Mouse (Mus musculus) CH12.LX (cell line): ENCODE data around the gene Wdr26. TPM values are rescaled to one million over a fixed set of nuclear protein-coding genes. Genes with fewer than 3 reads are reported as not detected.

Source experiments
- DNase-seq: peaks from one replicate; pipeline ENCODE4 v3.0.0-alpha.2; 2013; ENCODE audit errors: extremely low read depth
- H3K27ac ChIP-seq: 2 replicates; pipeline ENCODE4 v1.5.1; 2012; ENCODE audit warnings: low read depth, mild to moderate bottlenecking, control low read depth, moderate library complexity; ENCODE audit not compliant: insufficient read depth
- H3K27me3 ChIP-seq: replicated peaks from 2 replicates; pipeline ENCODE3; 2012; ENCODE audit warnings: inconsistent platforms
- H3K36me3 ChIP-seq, 2 experiments: replicated peaks in 1 of 2; 2 replicates each; pipeline versions ENCODE3 to v1.6.1; 2012; ENCODE audit warnings: inconsistent platforms in 1 of 2, low read length in 1 of 2, mild to moderate bottlenecking in 1 of 2, mixed read lengths in 1 of 2, moderate library complexity in 1 of 2; ENCODE audit not compliant: control insufficient read depth in 1 of 2, insufficient read depth in 1 of 2
- H3K4me1 ChIP-seq, 2 experiments: 2 replicates each; pipeline ENCODE4 v1.6.1; 2012; ENCODE audit warnings: inconsistent platforms in 1 of 2, moderate library complexity in 1 of 2; ENCODE audit not compliant: insufficient read depth in 2 of 2, control insufficient read depth in 1 of 2
- H3K4me2 ChIP-seq: 2 replicates; pipeline ENCODE4 v1.6.1; 2012; ENCODE audit warnings: low read depth, mild to moderate bottlenecking, control low read depth; ENCODE audit not compliant: poor library complexity, insufficient read depth, severe bottlenecking
- H3K4me3 ChIP-seq, 3 experiments: fragments of 150-350 bp in 1 of 3; sonication (generic) in 1 of 3; replicated peaks in 1 of 3; 2 replicates each; pipeline versions ENCODE3 to v1.5.1; 2011 to 2012; ENCODE audit warnings: low read depth in 2 of 3, low read length in 2 of 3, mild to moderate bottlenecking in 2 of 3, moderate library complexity in 2 of 3, control low read depth in 1 of 3, improper control_type of control experiment in 1 of 3, inconsistent platforms in 1 of 3, mixed read lengths in 1 of 3; ENCODE audit not compliant: poor library complexity in 1 of 3
- H3K79me2 ChIP-seq: replicated peaks from 2 replicates; pipeline ENCODE4 v1.6.1; 2012; ENCODE audit warnings: mild to moderate bottlenecking, moderate library complexity; ENCODE audit not compliant: control insufficient read depth, poor library complexity, insufficient read depth, severe bottlenecking; ENCODE audit errors: extremely low read depth
- H3K9ac ChIP-seq: 2 replicates; pipeline ENCODE4 v1.6.1; 2012; ENCODE audit warnings: low read depth, mild to moderate bottlenecking, control low read depth, moderate library complexity; ENCODE audit not compliant: insufficient read depth
- H3K9me3 ChIP-seq: replicated peaks from 2 replicates; pipeline ENCODE3; 2012; ENCODE audit warnings: low read length, inconsistent platforms, mixed read lengths
- BHLHE40 ChIP-seq: IDR thresholded peaks from 2 replicates; pipeline ENCODE4 v1.6.1; 2011; ENCODE audit warnings: mild to moderate bottlenecking, low read depth, low read length, improper control_type of control experiment
- CHD1 ChIP-seq: IDR thresholded peaks from 2 replicates; pipeline ENCODE4 v1.6.1; 2012; ENCODE audit warnings: low read depth, low read length, improper control_type of control experiment, inconsistent platforms
- CTCF ChIP-seq, 2 experiments: IDR thresholded peaks in 1 of 2; conservative IDR thresholded peaks in 1 of 2; 2 replicates each; pipeline ENCODE4 v1.5.1; 2011 to 2012; ENCODE audit warnings: low read depth in 2 of 2, low read length in 2 of 2, improper control_type of control experiment in 1 of 2, inconsistent platforms in 1 of 2, mild to moderate bottlenecking in 1 of 2, moderate library complexity in 1 of 2
- E2F4 ChIP-seq: IDR thresholded peaks from 2 replicates; pipeline ENCODE4 v1.6.1; 2011; ENCODE audit warnings: low read depth, low read length, improper control_type of control experiment; ENCODE audit not compliant: insufficient replicate concordance
- ELF1 ChIP-seq: IDR thresholded peaks from 2 replicates; pipeline ENCODE4 v1.6.1; 2014; ENCODE audit warnings: low read depth, mild to moderate bottlenecking, inconsistent platforms, low read length, improper control_type of control experiment
- EP300 ChIP-seq: IDR thresholded peaks from 2 replicates; pipeline ENCODE4 v1.6.1; 2011; ENCODE audit warnings: low read length, improper control_type of control experiment
- ETS1 ChIP-seq: conservative IDR thresholded peaks from 2 replicates; pipeline ENCODE4 v1.6.1; 2012; ENCODE audit warnings: low read depth, mild to moderate bottlenecking, inconsistent platforms, low read length, improper control_type of control experiment, moderate library complexity
- GABPA ChIP-seq: IDR thresholded peaks from 2 replicates; pipeline ENCODE4 v1.6.1; 2012; ENCODE audit warnings: low read depth, low read length, improper control_type of control experiment, inconsistent platforms; ENCODE audit not compliant: insufficient replicate concordance
- HCFC1 ChIP-seq: IDR thresholded peaks from 2 replicates; pipeline ENCODE4 v1.6.1; 2012; ENCODE audit warnings: low read depth, mild to moderate bottlenecking, inconsistent platforms, low read length, improper control_type of control experiment
- IRF4 ChIP-seq: IDR thresholded peaks from 2 replicates; pipeline ENCODE4 v1.6.1; 2014; ENCODE audit warnings: low read depth, mild to moderate bottlenecking, inconsistent platforms, low read length, improper control_type of control experiment
- JUN ChIP-seq: IDR thresholded peaks from 2 replicates; pipeline ENCODE4 v1.6.1; 2011; ENCODE audit warnings: low read depth, mild to moderate bottlenecking, low read length, improper control_type of control experiment, moderate library complexity; ENCODE audit not compliant: insufficient read depth
- JUND ChIP-seq: conservative IDR thresholded peaks from 2 replicates; pipeline ENCODE4 v1.6.1; 2011; ENCODE audit warnings: low read depth, low read length, improper control_type of control experiment
- KAT2A ChIP-seq: IDR thresholded peaks from 2 replicates; pipeline ENCODE4 v1.6.1; 2012; ENCODE audit warnings: low read length, improper control_type of control experiment, inconsistent platforms; ENCODE audit not compliant: insufficient replicate concordance
- MAFK ChIP-seq: IDR thresholded peaks from 2 replicates; pipeline ENCODE4 v1.6.1; 2011; ENCODE audit warnings: low read length, improper control_type of control experiment; ENCODE audit not compliant: insufficient replicate concordance
- MAX ChIP-seq: IDR thresholded peaks from 2 replicates; pipeline ENCODE4 v1.6.1; 2011; ENCODE audit warnings: low read length, improper control_type of control experiment
- MEF2A ChIP-seq: IDR thresholded peaks from 2 replicates; pipeline ENCODE4 v1.6.1; 2014; ENCODE audit warnings: low read depth, mild to moderate bottlenecking, inconsistent platforms, low read length, improper control_type of control experiment, borderline replicate concordance
- MYC ChIP-seq: IDR thresholded peaks from 2 replicates; pipeline ENCODE4 v1.6.1; 2011; ENCODE audit warnings: low read depth, mild to moderate bottlenecking, improper control_type of control experiment, low read length
- NELFE ChIP-seq: IDR thresholded peaks from 2 replicates; pipeline ENCODE4 v1.6.1; 2011; ENCODE audit warnings: low read depth, low read length, improper control_type of control experiment
- NRF1 ChIP-seq: IDR thresholded peaks from 2 replicates; pipeline ENCODE4 v1.6.1; 2014; ENCODE audit warnings: low read depth, mild to moderate bottlenecking, inconsistent platforms, low read length, improper control_type of control experiment, moderate library complexity
- POLR2A ChIP-seq: IDR thresholded peaks from 2 replicates; pipeline ENCODE4 v1.6.1; 2011; ENCODE audit warnings: low read depth, mild to moderate bottlenecking, improper control_type of control experiment, low read length
- POLR2AphosphoS2 ChIP-seq: IDR thresholded peaks from 2 replicates; pipeline ENCODE4 v1.6.1; 2011; ENCODE audit warnings: low read depth, low read length, improper control_type of control experiment
- RAD21 ChIP-seq: IDR thresholded peaks from 2 replicates; pipeline ENCODE4 v1.6.1; 2011; ENCODE audit warnings: low read depth, mild to moderate bottlenecking, low read length, improper control_type of control experiment, moderate library complexity
- SIN3A ChIP-seq: IDR thresholded peaks from 2 replicates; pipeline ENCODE4 v1.6.1; 2012; ENCODE audit warnings: low read length, improper control_type of control experiment, inconsistent platforms
- SMC3 ChIP-seq: IDR thresholded peaks from 2 replicates; pipeline ENCODE4 v1.6.1; 2011; ENCODE audit warnings: low read depth, low read length, improper control_type of control experiment
- TBP ChIP-seq: conservative IDR thresholded peaks from 2 replicates; pipeline ENCODE4 v1.6.1; 2011; ENCODE audit warnings: low read depth, low read length, improper control_type of control experiment
- TCF12 ChIP-seq: IDR thresholded peaks from 2 replicates; pipeline ENCODE4 v1.6.1; 2014; ENCODE audit warnings: low read depth, mild to moderate bottlenecking, inconsistent platforms, low read length, improper control_type of control experiment
- UBTF ChIP-seq: IDR thresholded peaks from 2 replicates; pipeline ENCODE4 v1.6.1; 2012; ENCODE audit warnings: low read depth, mild to moderate bottlenecking, inconsistent platforms, low read length, improper control_type of control experiment, moderate library complexity
- ZC3H11A ChIP-seq: IDR thresholded peaks from 2 replicates; pipeline ENCODE4 v1.6.1; 2012; ENCODE audit warnings: low read depth, mild to moderate bottlenecking, inconsistent platforms, low read length, improper control_type of control experiment
- ZMIZ1 ChIP-seq: IDR thresholded peaks from 2 replicates; pipeline ENCODE4 v1.6.1; 2012; ENCODE audit warnings: low read depth, mild to moderate bottlenecking, inconsistent platforms, low read length, improper control_type of control experiment
- dilution Hi-C: fragments of 300-500 bp; cut with MboI; formaldehyde crosslinking; loops from 2 replicates; pipeline ENCODE4 v1.14.3; 2020; ENCODE audit warnings: low sequenced_read_pairs; ENCODE audit not compliant: extremely low pct_unique_long_range_greater_than_20kb, extremely low pct_ligation_motif_present
- in situ Hi-C: fragments of 300-500 bp; cut with MboI; formaldehyde crosslinking; loops from 3 replicates; pipeline ENCODE4 v1.14.3; 2019; ENCODE audit warnings: low sequenced_read_pairs, low pct_ligation_motif_present, low pct_unique_long_range_greater_than_20kb, mixed read lengths
- polyA plus RNA-seq: library from polyadenylated mRNA; unstranded; fragments of >175 nt; gene quantifications from 2 replicates; pipeline ENCODE4 v1.2.1, GENCODE M21; 2012; ENCODE audit warnings: low read depth; ENCODE audit not compliant: insufficient read length
- total RNA-seq, 2 experiments: library from RNA; depleted of rRNA; stranded (reverse); fragments of 300-350 nt in 1 of 2; fragments of >200 nt in 1 of 2; gene quantifications; 2 replicates each; pipeline ENCODE4 v1.2.3; 2012 to 2014

Wdr26 gene
- total and polyA plus RNA-seq, 3 experiments, result 32.4 to 65.0 (median 34.2) TPM

- H3K27ac ChIP-seq, result peak overlapping the region; percentile 49; the same call in 1 of the 2 replicates
- H3K9me3 ChIP-seq, result no peaks in the 10 kb centered on the region
- peaks cover 7 to 34% of the 10 kb centered on the region in 2 experiments for H3K4me1 ChIP-seq
- H3K27me3 ChIP-seq, result no peaks in the 10 kb centered on the region
- H3K36me3 ChIP-seq, result no peaks in the 10 kb centered on the region
- H3K79me2 ChIP-seq, result no peaks in the 10 kb centered on the region
- dilution Hi-C loops, result no loop called here
- no peak overlapping the region for H3K4me3 ChIP-seq
- in situ Hi-C loops, result no loop called here
- peak; percentile 86 for DNase-seq
- H3K4me2 ChIP-seq, result no peak overlapping the region
- TF ChIP-seq TCF12, result 0 out of 2 replicates have a peak, but pooled peaks have one; percentile 41
- peak; percentile 48 for TF ChIP-seq POLR2A
- TF ChIP-seq TBP, result 0 out of 2 replicates have a peak, but pooled peaks have one; percentile 27
- 0 out of 2 replicates have a peak, but pooled peaks have one; percentile 24 for TF ChIP-seq HCFC1
- no peak for TF ChIP-seq JUN
- TF ChIP-seq BHLHE40, result peak; percentile 40; the same call in 1 of the 2 replicates
- TF ChIP-seq KAT2A, result no peak
- TF ChIP-seq ELF1, result no peak
- 0 out of 2 replicates have a peak, but pooled peaks have one; percentile 14 for TF ChIP-seq ETS1
- TF ChIP-seq ZC3H11A, result no peak
- TF ChIP-seq IRF4, result no peak
- no peak for TF ChIP-seq E2F4
- peak; percentile 63; the same call in 1 of the 2 replicates for TF ChIP-seq MYC
- TF ChIP-seq NELFE, result no peak
- peak; percentile 86 for TF ChIP-seq MEF2A
- no peak for TF ChIP-seq GABPA
- no peak for TF ChIP-seq POLR2AphosphoS2
- peak; percentile 38; the same call in 1 of the 2 replicates for TF ChIP-seq EP300
- peak overlapping the region; percentile 15 for H3K9ac ChIP-seq
These were observed 25.5 kb upstream of the Wdr26 start for GRCm38 (mm10) chr1:181237332-181237731.

DNA sequence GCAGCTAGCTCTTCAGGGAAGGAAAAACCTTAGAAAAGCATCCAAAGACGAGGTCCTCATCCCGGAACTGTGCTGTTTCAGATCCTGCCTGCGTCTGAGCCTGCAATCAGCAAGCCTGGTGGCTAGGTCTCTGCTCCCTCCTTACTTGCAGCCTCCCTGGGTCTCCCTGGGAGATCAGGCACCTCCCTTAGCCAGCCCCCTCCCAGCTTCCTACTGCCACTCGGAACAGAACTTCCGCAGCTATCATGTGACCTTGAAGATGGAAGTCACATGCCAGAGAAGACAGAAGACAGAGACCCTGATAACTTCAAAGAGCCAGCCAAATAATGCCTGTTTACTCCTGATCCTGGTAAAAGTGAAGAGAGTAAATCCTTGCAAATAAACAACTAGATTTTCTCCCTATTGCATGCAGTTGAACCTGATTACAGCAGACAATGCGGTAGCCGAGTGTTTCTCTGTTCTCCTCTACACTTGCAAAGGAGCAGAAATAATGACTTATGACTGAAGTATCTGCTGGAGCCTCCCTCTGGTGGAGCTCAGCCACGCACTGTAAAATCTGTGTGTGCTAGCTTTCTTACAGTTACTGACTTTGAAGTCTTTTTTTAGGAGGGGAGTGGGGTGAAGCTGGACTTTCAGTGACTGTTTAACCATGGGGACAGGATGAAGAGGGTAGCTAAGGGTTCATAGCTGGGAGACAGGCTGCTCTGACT is 22.7 kb upstream of the Wdr26 start:
- Histone ChIP-seq H3K27ac (no peak overlapping the region), H3K4me2 (no peak overlapping the region), H3K36me3 (no peaks in the 10 kb centered on the region), H3K4me3 (peak overlapping the region in 2 of 3 experiments; percentile 11 to 32), H3K4me1 (peaks cover 15 to 53% of the 10 kb centered on the region in 2 experiments), H3K79me2 (no peaks in the 10 kb centered on the region), H3K9ac (peak overlapping the region; percentile 5; the same call in 1 of the 2 replicates), H3K27me3 (no peaks in the 10 kb centered on the region), H3K9me3 (no peaks in the 10 kb centered on the region)
- in situ Hi-C loops, result no loop called here
- DNase-seq, result no peak
- dilution Hi-C loops, result no loop called here
- TF ChIP-seq MAFK, result no peak
- TF ChIP-seq GABPA, result no peak
- no peak for TF ChIP-seq NRF1
- no peak for TF ChIP-seq UBTF
- no peak for TF ChIP-seq CTCF (conservative IDR thresholded peaks at IDR 0.05 in 1 of 2, IDR thresholded peaks at IDR 0.05 in 1 of 2; ENCODE audit: low read depth in 2 of 2, low read length in 2 of 2)
- no peak for TF ChIP-seq JUND
- TF ChIP-seq MEF2A, result no peak
- TF ChIP-seq KAT2A, result no peak
- TF ChIP-seq TCF12, result no peak
- TF ChIP-seq ZC3H11A, result no peak
- peak; percentile 69; the same call in 1 of the 2 replicates for TF ChIP-seq BHLHE40
- TF ChIP-seq MAX, result no peak
- TF ChIP-seq ELF1, result peak; percentile 55
- no peak for TF ChIP-seq MYC
- peak; percentile 26; the same call in 1 of the 2 replicates for TF ChIP-seq POLR2A
- no peak for TF ChIP-seq HCFC1
- no peak for TF ChIP-seq SMC3
- no peak for TF ChIP-seq CHD1
- TF ChIP-seq SIN3A, result no peak
- no peak for TF ChIP-seq RAD21
- no peak for TF ChIP-seq JUN
- TF ChIP-seq IRF4, result no peak
- TF ChIP-seq ZMIZ1, result no peak
